Mouse (Mus musculus) stomach, embryonic 16.5 days (tissue): Measurements from ENCODE around the gene Wdtc1. TPM values are rescaled to one million over a fixed set of nuclear protein-coding genes. Genes with fewer than 3 reads are reported as not detected.

ENCODE experiments used
- ATAC-seq: fragments of 200-750 bp; cut with Nextera tagmentation; 2 replicates; pipeline ENCODE4 v1.8.0; 2017; ENCODE audit warnings: moderate number of reproducible peaks, moderate TSS enrichment; ENCODE audit not compliant: insufficient read depth, low FRiP score
- H3K27ac ChIP-seq: fragments of 300-500 bp; sonication (generic); 2 replicates; pipeline ENCODE4 v1.5.1; 2014; ENCODE audit warnings: low read length
- H3K27me3 ChIP-seq: fragments of 300-500 bp; sonication (generic); 2 replicates; pipeline ENCODE4 v1.6.1; 2014; ENCODE audit warnings: low read length, control low read depth, mixed read lengths; ENCODE audit not compliant: control insufficient read depth, insufficient read depth
- H3K36me3 ChIP-seq: fragments of 300-500 bp; sonication (generic); 2 replicates; pipeline ENCODE4 v1.6.1; 2014; ENCODE audit warnings: low read length; ENCODE audit not compliant: control insufficient read depth, insufficient read depth
- H3K4me1 ChIP-seq: fragments of 300-500 bp; sonication (generic); 2 replicates; pipeline ENCODE4 v1.6.1; 2014; ENCODE audit warnings: low read length, control low read depth, mixed read lengths; ENCODE audit not compliant: control insufficient read depth, insufficient read depth
- H3K4me2 ChIP-seq: fragments of 300-500 bp; sonication (generic); 2 replicates; pipeline ENCODE4 v1.6.1; 2014; ENCODE audit warnings: low read depth, low read length, mixed read lengths
- H3K4me3 ChIP-seq: fragments of 300-500 bp; sonication (generic); replicated peaks from 2 replicates; pipeline ENCODE4 v1.5.1; 2014; ENCODE audit warnings: mild to moderate bottlenecking, low read length
- H3K9ac ChIP-seq: fragments of 300-500 bp; sonication (generic); 2 replicates; pipeline ENCODE4 v1.6.1; 2014; ENCODE audit warnings: low read length
- H3K9me3 ChIP-seq: fragments of 300-500 bp; sonication (generic); replicated peaks from 2 replicates; pipeline ENCODE4 v1.6.1; 2016; ENCODE audit warnings: low read length, control low read depth; ENCODE audit not compliant: control insufficient read depth
- WGBS: fragments of 180-500 bp; shearing (Covaris S2); extraction: QIAGEN DNeasy Blood & Tissue Kit; methylation state at CpG from one replicate; pipeline ENCODE4 v1.1.7; 2014; 5-methylcytosine and 5-hydroxymethylcytosine counted together
- polyA plus RNA-seq: library from polyadenylated mRNA; unstranded; fragments of >200 nt; fragmentation: Nextera tagmentation; extraction: Ambion mirVana; gene quantifications from 2 replicates; pipeline ENCODE4 v1.2.1, GENCODE M21; 2015

Gene Wdtc1
- polyA plus RNA-seq, 1 experiment from 2014 or later: 14.8 TPM

- Histone ChIP-seq H3K4me1 (peaks cover 13% of the 10 kb centered on the region; the same call in 1 of the 2 replicates), H3K27me3 (no peaks in the 10 kb centered on the region), H3K4me3 (peak overlapping the region; percentile 96), H3K9me3 (no peaks in the 10 kb centered on the region), H3K36me3 (no peaks in the 10 kb centered on the region), H3K4me2 (peak overlapping the region; percentile 82), H3K9ac (peak overlapping the region; percentile 94), H3K27ac (peak overlapping the region; percentile 64)
- peak; percentile 98 for ATAC-seq
- under 1% methylated on average over 60 of the region's 60 CpGs for WGBS
Observed at GRCm38 (mm10) chr4:133339148-133339749, 14.0 kb downstream of the Wdtc1 start.

GRCm38 (mm10) chr4:133338521-133339095 lies 14.7 kb downstream of the Wdtc1 start:
- H3K36me3 ChIP-seq: no peaks in the 10 kb centered on the region
- peak overlapping the region; percentile 96 for H3K4me3 ChIP-seq
- H3K9me3 ChIP-seq: no peaks in the 10 kb centered on the region
- H3K27me3 ChIP-seq: no peaks in the 10 kb centered on the region
- peak overlapping the region; percentile 82 for H3K4me2 ChIP-seq
- WGBS: under 1% methylated on average over 39 of the region's 39 CpGs
- peaks cover 13% of the 10 kb centered on the region; the same call in 1 of the 2 replicates for H3K4me1 ChIP-seq
- no peak; the same call in 1 of the 2 replicates for ATAC-seq
- peak overlapping the region; percentile 94 for H3K9ac ChIP-seq
- peak overlapping the region; percentile 64 for H3K27ac ChIP-seq

- Histone ChIP-seq H3K27ac (no peak overlapping the region), H3K9ac (peak overlapping the region; percentile 94), H3K4me2 (peak overlapping the region; percentile 82), H3K4me1 (peaks cover 13% of the 10 kb centered on the region; the same call in 1 of the 2 replicates), H3K36me3 (no peaks in the 10 kb centered on the region), H3K27me3 (no peaks in the 10 kb centered on the region), H3K4me3 (peak overlapping the region; percentile 96), H3K9me3 (no peaks in the 10 kb centered on the region)
- no peak for ATAC-seq
- WGBS: 9% methylated on average over 14 of the region's 14 CpGs
Observed at GRCm38 (mm10) chr4:133337833-133338520, 15.3 kb downstream of the Wdtc1 start.

GRCm38 (mm10) chr4:133333306-133333705 lies 20.0 kb downstream of the Wdtc1 start:
- no peak overlapping the region for H3K9ac ChIP-seq
- H3K9me3 ChIP-seq: no peaks in the 10 kb centered on the region
- no peak overlapping the region for H3K4me2 ChIP-seq
- H3K27ac ChIP-seq: no peak overlapping the region
- peaks cover 10% of the 10 kb centered on the region; the same call in 1 of the 2 replicates for H3K4me1 ChIP-seq
- no peaks in the 10 kb centered on the region for H3K27me3 ChIP-seq
- H3K4me3 ChIP-seq: no peak overlapping the region
- no peaks in the 10 kb centered on the region for H3K36me3 ChIP-seq
- 63% methylated on average over 6 of the region's 6 CpGs for WGBS
- no peak for ATAC-seq

GRCm38 (mm10) chr4:133330296-133330695 lies 23.0 kb downstream of the Wdtc1 start:
- H3K36me3 ChIP-seq: no peaks in the 10 kb centered on the region
- H3K4me2 ChIP-seq: no peak overlapping the region
- no peaks in the 10 kb centered on the region for H3K27me3 ChIP-seq
- H3K27ac ChIP-seq: no peak overlapping the region
- WGBS: 80% methylated on average over 4 of the region's 4 CpGs
- no peak for ATAC-seq
- H3K4me3 ChIP-seq: no peak overlapping the region
- H3K4me1 ChIP-seq: peaks cover 2% of the 10 kb centered on the region; the same call in 1 of the 2 replicates
- no peak overlapping the region for H3K9ac ChIP-seq
- no peaks in the 10 kb centered on the region for H3K9me3 ChIP-seq

- H3K9ac ChIP-seq: no peak overlapping the region
- WGBS: 60% methylated on average over 7 of the region's 7 CpGs
- H3K36me3 ChIP-seq: no peaks in the 10 kb centered on the region
- H3K4me1 ChIP-seq: peaks cover 2% of the 10 kb centered on the region; the same call in 1 of the 2 replicates
- H3K4me3 ChIP-seq: no peak overlapping the region
- H3K27ac ChIP-seq: no peak overlapping the region
- no peaks in the 10 kb centered on the region for H3K9me3 ChIP-seq
- no peak for ATAC-seq
- H3K4me2 ChIP-seq: no peak overlapping the region
- no peaks in the 10 kb centered on the region for H3K27me3 ChIP-seq
Observed at GRCm38 (mm10) chr4:133328129-133328528, 25.2 kb downstream of the Wdtc1 start.

- no peaks in the 10 kb centered on the region for H3K9me3 ChIP-seq
- ATAC-seq: no peak
- H3K27ac ChIP-seq: no peak overlapping the region
- no peak overlapping the region for H3K9ac ChIP-seq
- WGBS: 91% methylated on average over 3 of the region's 3 CpGs
- no peak overlapping the region for H3K4me2 ChIP-seq
- no peaks in the 10 kb centered on the region for H3K36me3 ChIP-seq
- H3K4me3 ChIP-seq: no peak overlapping the region
- no peaks in the 10 kb centered on the region for H3K4me1 ChIP-seq
- no peaks in the 10 kb centered on the region for H3K27me3 ChIP-seq
Observed at GRCm38 (mm10) chr4:133319667-133320066, 33.6 kb downstream of the Wdtc1 start.

- ATAC-seq: no peak
- Histone ChIP-seq H3K4me2 (no peak overlapping the region), H3K4me3 (no peak overlapping the region), H3K9me3 (no peaks in the 10 kb centered on the region), H3K27me3 (no peaks in the 10 kb centered on the region), H3K4me1 (no peaks in the 10 kb centered on the region), H3K9ac (no peak overlapping the region), H3K36me3 (no peaks in the 10 kb centered on the region), H3K27ac (no peak overlapping the region)
- 60% methylated on average over 5 of the region's 5 CpGs for WGBS
Observed at GRCm38 (mm10) chr4:133315991-133316390, 37.3 kb downstream of the Wdtc1 start.

GRCm38 (mm10) chr4:133314896-133315295 lies 38.4 kb downstream of the Wdtc1 start:
- no peak overlapping the region for H3K4me2 ChIP-seq
- WGBS: 78% methylated on average over 8 of the region's 8 CpGs
- ATAC-seq: no peak

More at GRCm38 (mm10) chr4:133314896-133315295, 38.4 kb downstream of the Wdtc1 start:
- no peaks in the 10 kb centered on the region for H3K9me3 ChIP-seq
- no peak overlapping the region for H3K27ac ChIP-seq
- H3K4me1 ChIP-seq: no peaks in the 10 kb centered on the region; the same call in 1 of the 2 replicates
- H3K27me3 ChIP-seq: no peaks in the 10 kb centered on the region
- no peaks in the 10 kb centered on the region for H3K36me3 ChIP-seq
- H3K4me3 ChIP-seq: no peak overlapping the region
- no peak overlapping the region for H3K9ac ChIP-seq
